Mouse (Mus musculus) kidney, adult 2 months (tissue): ENCODE measurements around the gene Cideb. TPM values are rescaled to one million over a fixed set of nuclear protein-coding genes. Genes with fewer than 3 reads are reported as not detected.
"Not testable (repeated sequence)": the region's sequence is repeated elsewhere in the genome, so short reads cannot be mapped to it uniquely, and the experiment has no call there.

ENCODE experiments used
- DNase-seq: peaks from one replicate; pipeline ENCODE4 v3.0.0; 2021
- H3K27ac ChIP-seq: fragments of 200-500 bp; 2 replicates; pipeline ENCODE4 v1.5.1; 2012; ENCODE audit warnings: low read depth, low read length, control low read depth, inconsistent platforms; ENCODE audit not compliant: insufficient read depth
- H3K27me3 ChIP-seq: fragments of 200-500 bp; replicated peaks from 2 replicates; pipeline ENCODE4 v1.6.1; 2012; ENCODE audit warnings: mild to moderate bottlenecking, moderate library complexity, low read length, inconsistent platforms; ENCODE audit not compliant: control insufficient read depth, insufficient read depth
- H3K36me3 ChIP-seq: fragments of 200-500 bp; 2 replicates; pipeline ENCODE4 v1.6.1; 2012; ENCODE audit warnings: mild to moderate bottlenecking, moderate library complexity, low read length, inconsistent platforms; ENCODE audit not compliant: control insufficient read depth, insufficient read depth
- H3K4me1 ChIP-seq: fragments of 200-500 bp; 2 replicates; pipeline ENCODE4 v1.6.1; 2011; ENCODE audit warnings: low read length; ENCODE audit not compliant: control insufficient read depth, insufficient read depth
- H3K4me3 ChIP-seq: fragments of 200-500 bp; 2 replicates; pipeline ENCODE4 v1.5.1; 2011; ENCODE audit warnings: mild to moderate bottlenecking, low read depth, low read length, control low read depth; ENCODE audit not compliant: insufficient read depth
- CTCF ChIP-seq: fragments of 200-500 bp; conservative IDR thresholded peaks from 2 replicates; pipeline ENCODE4 v1.5.1; 2011; ENCODE audit warnings: low read depth, mild to moderate bottlenecking, control low read depth, low read length, moderate library complexity, mixed read lengths; ENCODE audit not compliant: insufficient read depth, insufficient read length
- POLR2A ChIP-seq: fragments of 200-500 bp; IDR thresholded peaks from one replicate; pipeline ENCODE4 v1.6.1; 2011; ENCODE audit warnings: low read depth, low read length, control low read depth
- WGBS: fragments of 180-500 bp; shearing (Covaris S2); methylation state at CpG from one replicate; pipeline ENCODE4 v1.1.7; 2018; 5-methylcytosine and 5-hydroxymethylcytosine counted together
- polyA plus RNA-seq: library from polyadenylated mRNA; depleted of rRNA; stranded (reverse); fragments of >200 nt; gene quantifications from 2 replicates; pipeline ENCODE4 v1.2.3, GENCODE M21; 2012

The Cideb gene
- polyA plus RNA-seq, 1 experiment: 513 TPM

GRCm38 (mm10) chr14:55762001-55762821 is 4.0 kb upstream of the Cideb start:
- H3K27ac ChIP-seq: peak overlapping the region; percentile 17; the same call in 1 of the 2 replicates
- WGBS: 3% methylated on average over 77 of the region's 77 CpGs
- H3K36me3 ChIP-seq: no peaks in the 10 kb centered on the region
- H3K4me1 ChIP-seq: peaks cover 11% of the 10 kb centered on the region; the same call in 1 of the 2 replicates
- TF ChIP-seq CTCF (no peak), POLR2A (no peak)
- H3K4me3 ChIP-seq: peak overlapping the region; percentile 81
- H3K27me3 ChIP-seq: no peaks in the 10 kb centered on the region
- peak; percentile 51 for DNase-seq

GRCm38 (mm10) chr14:55761163-55761562 is 2.9 kb upstream of the Cideb start, which contains the start of gene Ltb4r2:
Gene Ltb4r2, plus strand, starts transcription at chr14:55761428.
- H3K4me3 ChIP-seq: peak within 1 kb of the TSS; percentile 81
- no peak for TF ChIP-seq POLR2A
- no peak for TF ChIP-seq CTCF
- WGBS: 93% methylated on average over 6 of the region's 6 CpGs
- no peak for DNase-seq
- no peaks in the 10 kb centered on the region for H3K36me3 ChIP-seq
- peaks cover 14% of the 10 kb centered on the region; the same call in 1 of the 2 replicates for H3K4me1 ChIP-seq
- no peaks in the 10 kb centered on the region for H3K27me3 ChIP-seq
- H3K27ac ChIP-seq: peak within 1 kb of the TSS; percentile 17; the same call in 1 of the 2 replicates

GRCm38 (mm10) chr14:55760156-55760555 is 1.9 kb upstream of the Cideb start:
- not testable (repeated sequence) for H3K4me3 ChIP-seq, H3K27ac ChIP-seq

GRCm38 (mm10) chr14:55757566-55757965 is 692 bp downstream of the Cideb start:
- H3K27me3 ChIP-seq: no peaks in the 10 kb centered on the region
- TF ChIP-seq POLR2A: no peak
- TF ChIP-seq CTCF: no peak
- H3K36me3 ChIP-seq: no peaks in the 10 kb centered on the region
- H3K4me3 ChIP-seq: peak overlapping the region; percentile 52
- no peak for DNase-seq
- peak overlapping the region; percentile 72 for H3K27ac ChIP-seq
- H3K4me1 ChIP-seq: peaks cover 14% of the 10 kb centered on the region; the same call in 1 of the 2 replicates
- 42% methylated on average over 6 of the region's 6 CpGs for WGBS

More at GRCm38 (mm10) chr14:55760156-55760555, 1.9 kb upstream of the Cideb start:
- TF ChIP-seq CTCF: peak; percentile 74
- not testable (repeated sequence) for H3K27me3 ChIP-seq, H3K36me3 ChIP-seq
- peak; percentile 93 for DNase-seq
- peaks cover 14% of the 10 kb centered on the region; the same call in 1 of the 2 replicates for H3K4me1 ChIP-seq
- under 1% methylated on average over 6 of the region's 6 CpGs for WGBS

GRCm38 (mm10) chr14:55747051-55747847 is 11.0 kb downstream of the Cideb start:
- H3K4me1 ChIP-seq: peaks cover 10% of the 10 kb centered on the region
- H3K27ac ChIP-seq: no peak overlapping the region
- no peaks in the 10 kb centered on the region for H3K27me3 ChIP-seq
- H3K4me3 ChIP-seq: no peak overlapping the region
- no peak for TF ChIP-seq POLR2A
- TF ChIP-seq CTCF: no peak
- no peak for DNase-seq
- 88% methylated on average over 10 of the region's 10 CpGs for WGBS
- peaks cover 2% of the 10 kb centered on the region; the same call in 1 of the 2 replicates for H3K36me3 ChIP-seq

- TF ChIP-seq POLR2A (no peak), CTCF (no peak)
- WGBS: under 1% methylated on average over 31 of the region's 31 CpGs
Observed at GRCm38 (mm10) chr14:55745861-55746237, 12.4 kb downstream of the Cideb start.

More at GRCm38 (mm10) chr14:55745861-55746237, 12.4 kb downstream of the Cideb start:
- DNase-seq: no peak
- H3K4me1 ChIP-seq: peaks cover 10% of the 10 kb centered on the region
- H3K4me3 ChIP-seq: peak overlapping the region; percentile 65
- H3K27me3 ChIP-seq: no peaks in the 10 kb centered on the region
- H3K36me3 ChIP-seq: no peaks in the 10 kb centered on the region; the same call in 1 of the 2 replicates
- no peak overlapping the region for H3K27ac ChIP-seq
